Comparison of ENCODE assay signal across 10 mouse cellular contexts in the genomic region with DNA sequence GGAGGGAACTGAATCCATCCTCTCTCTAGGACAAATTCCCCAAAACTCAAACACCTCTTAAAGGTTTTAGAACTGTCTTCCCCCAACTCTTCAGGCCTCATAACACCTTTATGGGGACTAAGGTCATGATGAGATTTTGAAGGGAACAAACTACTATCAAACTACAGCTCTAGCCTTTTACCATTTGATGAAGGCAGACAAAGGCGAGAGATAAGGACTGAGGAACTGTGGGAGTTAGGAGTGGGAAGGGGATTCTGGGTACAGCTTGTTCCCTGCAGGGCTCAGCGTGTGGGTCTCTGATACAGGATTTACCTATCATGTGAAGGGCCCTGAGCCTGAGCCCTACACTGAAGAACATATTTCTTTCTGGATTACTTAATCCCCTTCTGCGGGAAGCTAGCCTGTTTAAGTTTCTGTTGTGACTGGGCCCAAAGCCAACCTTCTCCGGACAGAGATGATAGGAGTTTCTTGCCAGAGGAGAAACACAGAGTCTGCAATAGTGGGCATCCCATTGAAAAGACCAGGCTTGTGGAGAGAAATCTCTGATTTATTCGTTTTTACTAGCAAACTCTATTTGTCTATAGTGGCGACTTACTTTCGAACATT.
"Had no signal": no experiment of that assay in that cellular context is flagged by ENCODE, and none has a peak within 500 bp of the region (broad histone marks: within the 10 kb centered on the region; RNA-seq: fewer than 3 reads in every experiment).

No protein-coding gene starts in this region.

- H3K36me3 ChIP-seq: limb, embryonic 10.5 days; liver, embryonic 12.5 days; midbrain, embryonic 12.5 days; neural tube, embryonic 13.5 days had no signal

- H3K27ac ChIP-seq: kidney, postnatal 0 days; left cerebral cortex, adult 2 months; limb, embryonic 10.5 days; liver, embryonic 12.5 days; midbrain, embryonic 12.5 days; neural tube, embryonic 13.5 days had no signal

- DNase-seq: right cerebral cortex, postnatal 14 days; thymus, postnatal 4 days had no signal

- H3K27me3 ChIP-seq: liver, embryonic 12.5 days had no signal

- ATAC-seq: intestine, postnatal 0 days; liver, embryonic 12.5 days; midbrain, embryonic 16.5 days had no signal

- H3K4me2 ChIP-seq: liver, embryonic 12.5 days; midbrain, embryonic 12.5 days; neural tube, embryonic 13.5 days had no signal

- H3K9me3 ChIP-seq: limb, embryonic 10.5 days; liver, embryonic 12.5 days; midbrain, embryonic 12.5 days; neural tube, embryonic 13.5 days had no signal

- H3K4me3 ChIP-seq: left cerebral cortex, adult 2 months; limb, embryonic 10.5 days; liver, embryonic 12.5 days; midbrain, embryonic 12.5 days; neural tube, embryonic 13.5 days had no signal

- H3K9ac ChIP-seq: liver, embryonic 12.5 days; midbrain, embryonic 12.5 days; neural tube, embryonic 13.5 days had no signal
